Mouse (Mus musculus) NIH3T3 (cell line): ENCODE measurements at regions not wholly inside any gene's neighbourhood (a gene's known extent, or its start where the extent isn't known, plus 50 kb on each side); places are given as distances from the start of the nearest gene placed in this dataset.

Experiments
- DNase-seq: peaks from one replicate; pipeline ENCODE4 v3.0.0-alpha.2; 2012; ENCODE audit warnings: low read depth

GRCm38 (mm10) chr9:52377761-52378160 lies 209.4 kb upstream of the Zc3h12c start:
- no peak for DNase-seq

GRCm38 (mm10) chr9:52376914-52377313 lies 208.5 kb upstream of the Zc3h12c start:
- no peak for DNase-seq

- DNase-seq: peak; percentile 56
Measured at GRCm38 (mm10) chr9:52371296-52371695, 202.9 kb upstream of the Zc3h12c start.

- DNase-seq: no peak
Measured at GRCm38 (mm10) chr9:52368911-52369310, 200.5 kb upstream of the Zc3h12c start.

GRCm38 (mm10) chr9:52368080-52368479 lies 199.7 kb upstream of the Zc3h12c start:
- DNase-seq: no peak

- DNase-seq: no peak
Measured at GRCm38 (mm10) chr9:52366046-52366445, 197.7 kb upstream of the Zc3h12c start.

GRCm38 (mm10) chr9:52361599-52361998 lies 193.2 kb upstream of the Zc3h12c start:
- no peak for DNase-seq

GRCm38 (mm10) chr9:52359416-52359815 lies 191.0 kb upstream of the Zc3h12c start:
- no peak for DNase-seq

GRCm38 (mm10) chr9:52356549-52356948 lies 188.2 kb upstream of the Zc3h12c start:
- peak; percentile 38 for DNase-seq

GRCm38 (mm10) chr9:52355187-52355982 lies 187.0 kb upstream of the Zc3h12c start:
- no peak for DNase-seq

GRCm38 (mm10) chr9:52348536-52349527 lies 180.5 kb upstream of the Zc3h12c start:
- no peak for DNase-seq

- DNase-seq: peak; percentile 45
Measured at GRCm38 (mm10) chr9:52344177-52344877, 176.0 kb upstream of the Zc3h12c start.

- DNase-seq: no peak
Measured at GRCm38 (mm10) chr9:52341029-52341428, 172.7 kb upstream of the Zc3h12c start.

GRCm38 (mm10) chr9:52337786-52338322 lies 169.5 kb upstream of the Zc3h12c start:
- no peak for DNase-seq

- no peak for DNase-seq
Measured at GRCm38 (mm10) chr9:52334767-52335166, 166.4 kb upstream of the Zc3h12c start.

GRCm38 (mm10) chr9:52333884-52334283 lies 165.5 kb upstream of the Zc3h12c start:
- no peak for DNase-seq

- no peak for DNase-seq
Measured at GRCm38 (mm10) chr9:52331748-52332147, 163.4 kb upstream of the Zc3h12c start.

GRCm38 (mm10) chr9:52330652-52331051 lies 162.3 kb upstream of the Zc3h12c start:
- DNase-seq: peak; percentile 31

GRCm38 (mm10) chr9:52324347-52324746 lies 156.0 kb upstream of the Zc3h12c start:
- DNase-seq: peak; percentile 74

GRCm38 (mm10) chr9:52323757-52324156 lies 155.4 kb upstream of the Zc3h12c start:
- DNase-seq: no peak

- DNase-seq: no peak
Measured at GRCm38 (mm10) chr9:52323226-52323625, 154.9 kb upstream of the Zc3h12c start.

GRCm38 (mm10) chr9:52301521-52301920 lies 133.1 kb upstream of the Zc3h12c start:
- DNase-seq: no peak
